Mouse (Mus musculus) inflammation-experienced regulatory T-cells (primary cell): ENCODE data around the gene Nptx2. TPM values are rescaled to one million over a fixed set of nuclear protein-coding genes. Genes with fewer than 3 reads are reported as not detected.

Experiments
- polyA plus RNA-seq, 2 experiments: library from polyadenylated mRNA; unstranded; fragments of 100-300 nt; shearing (Covaris generic); gene quantifications; one replicate each; pipeline ENCODE4 v1.2.1; 2017

Gene Nptx2
- polyA plus RNA-seq, result not detected

GRCm38 (mm10) chr5:144545653-144546422 lies at the start of gene Nptx2:
TSS of gene Nptx2 (plus strand) at chr5:144545902.

Other genes starting within 250 kb of the Nptx2 start
- under 1 TPM; 0.68 to 0.82 TPM for gene Baiap2l1, start 187.8 kb upstream of the Nptx2 start, polyA plus RNA-seq
- gene Tmem130, start 215.9 kb downstream of the Nptx2 start, polyA plus RNA-seq, result under 1 TPM in 1 of 2 experiments, not detected in 1; 0.28 TPM
- gene Trrap, start 221.8 kb downstream of the Nptx2 start, polyA plus RNA-seq, result 10 to 100 TPM; 40.3 to 41.5 TPM